Mouse (Mus musculus): ENCODE measurements around the gene Krt35.

The Krt35 gene

DNA sequence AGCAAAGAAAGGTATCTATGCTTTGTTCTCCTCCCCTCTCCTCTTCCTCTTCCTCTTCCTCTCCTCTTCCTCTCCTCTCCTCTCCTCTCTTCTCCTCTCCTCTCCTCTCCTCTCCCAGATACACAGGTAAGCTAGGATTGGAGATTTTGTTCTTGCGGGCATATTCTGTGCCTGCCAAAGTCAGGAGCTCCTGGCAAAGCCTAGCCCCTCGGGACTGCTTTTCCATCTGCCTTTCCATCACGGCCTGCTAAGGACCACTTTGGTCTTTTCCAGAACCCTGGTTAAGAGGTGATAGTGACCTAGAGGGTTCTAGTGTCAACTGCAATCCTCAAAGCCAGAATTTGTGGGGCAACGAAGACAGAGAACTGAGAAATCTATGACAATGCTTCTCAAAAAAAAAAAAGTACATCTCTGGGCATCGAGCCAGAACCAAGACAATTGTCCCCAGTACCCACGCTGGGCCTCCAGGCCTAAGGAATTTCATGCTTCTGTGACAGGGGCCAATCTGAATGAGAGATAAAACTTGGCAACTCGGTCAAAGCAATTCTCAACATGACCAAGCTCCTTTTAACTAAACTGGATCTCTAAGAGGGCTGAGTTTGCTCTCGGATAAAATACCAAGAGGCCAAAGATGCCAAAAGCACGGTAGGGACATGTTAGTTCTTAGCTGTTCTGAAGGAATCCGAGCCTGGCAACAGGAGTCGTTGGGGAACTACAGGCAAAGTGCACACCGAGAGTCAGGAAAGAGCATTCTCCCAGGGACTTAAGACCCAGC is 29.6 kb downstream of the Krt35 start:
- no peak for DNase-seq (ENCODE audit: low spot score)

DNA sequence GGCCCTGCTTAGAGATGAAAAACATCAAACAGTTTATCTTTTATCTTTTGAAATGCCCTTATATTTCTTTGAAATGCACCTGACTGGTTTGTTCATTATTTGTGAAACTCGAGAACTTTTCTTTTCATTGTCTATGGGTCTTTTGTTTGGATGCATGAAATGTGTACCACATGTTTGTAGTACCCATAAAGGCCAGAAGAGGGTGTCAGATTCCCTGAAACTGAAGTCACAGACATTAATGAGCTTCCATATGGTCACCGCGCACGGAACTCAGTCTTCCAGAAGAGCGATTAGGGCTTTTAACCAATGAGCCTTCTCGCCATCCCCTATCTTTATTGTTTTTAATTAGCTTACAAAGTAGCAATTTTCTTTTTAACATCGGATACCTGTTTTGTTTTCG is 37.2 kb downstream of the Krt35 start:
- no peak for DNase-seq (ENCODE audit: low spot score)

DNA sequence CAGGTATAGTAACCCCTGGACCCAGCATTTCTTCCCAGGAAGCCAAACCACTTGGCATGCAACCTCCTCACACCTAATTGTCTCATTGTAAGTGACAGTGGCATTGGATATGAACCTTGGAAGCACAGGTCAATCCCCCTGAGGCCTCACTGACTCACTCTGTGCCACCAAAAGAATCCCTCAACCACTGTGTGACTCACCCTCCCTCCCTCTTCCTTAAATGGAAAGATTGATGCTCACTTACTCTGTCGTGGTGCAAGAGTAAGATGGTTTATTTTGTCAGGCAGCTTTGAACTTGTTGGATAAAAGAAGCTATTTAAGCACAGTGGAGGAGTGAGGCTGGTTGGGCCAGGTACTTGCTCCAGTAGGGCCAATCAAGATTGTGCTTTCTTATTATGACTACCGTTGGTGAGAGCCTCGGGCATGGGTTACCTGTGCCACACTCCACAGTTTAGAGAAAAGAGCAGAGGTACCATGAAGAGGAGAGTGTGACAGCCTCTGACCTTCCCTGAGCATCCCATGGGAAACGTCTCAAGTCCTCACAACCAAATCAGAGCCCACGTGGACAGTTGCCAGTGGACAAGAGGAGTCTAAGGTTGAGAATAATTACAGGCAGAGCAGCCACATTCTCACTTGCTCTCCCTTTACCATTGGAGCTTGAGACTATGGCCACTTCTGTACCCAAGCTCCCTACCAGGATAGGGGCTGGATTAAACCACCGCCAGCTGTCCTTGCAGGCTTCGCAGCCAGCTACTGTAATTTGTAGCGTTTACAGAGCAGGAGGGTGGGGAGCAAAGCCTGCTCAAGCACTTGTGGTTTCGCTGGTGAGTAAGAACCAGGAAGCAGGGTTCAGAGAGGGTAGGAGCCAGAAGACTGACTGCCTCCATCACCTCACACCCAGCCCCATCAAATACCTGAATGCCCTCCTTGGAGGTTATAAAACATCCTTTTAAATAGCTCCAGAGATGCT is 40.1 kb downstream of the Krt35 start:
- DNase-seq (ENCODE audit: low spot score), result no peak

DNA sequence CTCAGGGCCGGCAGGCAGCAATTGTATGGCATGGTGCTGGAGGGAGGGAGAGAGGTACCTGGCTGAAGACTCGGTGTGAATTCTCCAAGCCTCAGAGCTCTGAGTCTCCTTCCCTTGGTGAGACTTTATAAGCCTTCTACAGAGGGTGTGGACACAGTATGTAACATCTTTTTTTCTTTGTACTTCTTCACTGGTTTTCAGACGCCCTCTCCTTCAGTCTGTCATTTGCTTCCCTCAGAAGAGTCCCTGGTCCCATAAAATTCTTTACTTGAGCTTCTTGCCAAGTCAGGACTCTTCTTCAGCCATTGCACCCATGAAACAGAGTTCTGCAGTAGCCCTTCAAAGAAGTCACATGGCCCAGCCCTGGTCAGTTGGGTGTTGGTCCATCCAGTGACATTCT is 45.6 kb downstream of the Krt35 start, which contains the start of gene Krt31:
Gene Krt31 (minus strand): TSS at position 101 of the 400 bp plus-strand sequence.
- DNase-seq (ENCODE audit: low spot score), result no peak

DNA sequence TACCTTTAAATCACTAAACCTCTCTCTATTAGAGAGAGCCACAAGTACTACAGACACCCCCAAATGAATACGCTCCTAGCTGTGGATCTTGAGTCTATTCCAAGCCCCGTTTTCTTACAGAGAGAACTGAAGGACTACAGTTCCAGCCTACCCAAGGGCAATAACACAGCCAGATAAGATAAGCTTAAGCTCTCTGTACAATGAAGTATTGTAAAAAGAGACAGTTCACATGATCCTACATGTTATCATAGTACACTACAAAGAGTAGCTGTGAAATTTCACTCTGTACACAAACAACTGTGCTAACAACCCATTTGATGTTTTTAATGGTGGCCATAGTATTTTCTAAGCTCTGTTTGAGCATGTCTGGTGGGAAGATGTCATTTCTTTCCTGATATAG is 48.8 kb downstream of the Krt35 start:
- no peak for DNase-seq (ENCODE audit: low spot score)

DNA sequence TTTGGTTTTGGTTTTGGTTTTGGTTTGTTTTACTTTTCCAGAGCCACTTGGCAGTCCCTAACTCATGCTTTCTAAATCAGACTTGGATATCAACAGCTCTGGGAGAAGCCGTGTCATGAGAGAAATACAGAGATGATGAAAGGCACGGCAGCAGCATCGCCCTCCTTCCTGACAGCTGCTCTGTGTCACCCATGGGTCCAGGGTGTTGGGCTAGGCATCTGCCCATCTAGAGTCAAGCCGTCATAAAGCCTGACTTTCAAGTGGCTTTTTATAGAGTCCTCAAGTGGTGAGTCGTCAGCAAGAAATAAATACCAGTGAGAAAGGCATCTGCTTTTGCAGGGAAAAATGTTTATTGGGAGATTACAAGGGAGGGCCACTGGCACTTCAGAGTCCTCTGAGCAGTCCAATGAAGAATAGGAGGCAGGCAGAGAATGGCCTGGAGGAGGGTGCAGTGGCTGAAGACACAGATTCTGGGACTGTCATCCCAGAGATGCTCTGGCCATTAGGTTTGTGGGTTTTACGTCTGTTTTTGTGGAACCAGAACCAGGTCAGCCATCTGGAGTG is 49.7 kb downstream of the Krt35 start:
- DNase-seq (ENCODE audit: low spot score), result no peak

All from ovary, postnatal 14 days (tissue).